Mouse (Mus musculus) CH12.LX (cell line): ENCODE data around the gene Dnttip2. TPM values are rescaled to one million over a fixed set of nuclear protein-coding genes. Genes with fewer than 3 reads are reported as not detected.

Experiments used
- DNase-seq: peaks from one replicate; pipeline ENCODE4 v3.0.0-alpha.2; 2013; ENCODE audit errors: extremely low read depth
- H3K27ac ChIP-seq: 2 replicates; pipeline ENCODE4 v1.5.1; 2012; ENCODE audit warnings: low read depth, mild to moderate bottlenecking, control low read depth, moderate library complexity; ENCODE audit not compliant: insufficient read depth
- H3K27me3 ChIP-seq: replicated peaks from 2 replicates; pipeline ENCODE3; 2012; ENCODE audit warnings: inconsistent platforms
- H3K36me3 ChIP-seq, 2 experiments: replicated peaks in 1 of 2; 2 replicates each; pipeline versions ENCODE3 to v1.6.1; 2012; ENCODE audit warnings: inconsistent platforms in 1 of 2, low read length in 1 of 2, mild to moderate bottlenecking in 1 of 2, mixed read lengths in 1 of 2, moderate library complexity in 1 of 2; ENCODE audit not compliant: control insufficient read depth in 1 of 2, insufficient read depth in 1 of 2
- H3K4me1 ChIP-seq, 2 experiments: 2 replicates each; pipeline ENCODE4 v1.6.1; 2012; ENCODE audit warnings: inconsistent platforms in 1 of 2, moderate library complexity in 1 of 2; ENCODE audit not compliant: insufficient read depth in 2 of 2, control insufficient read depth in 1 of 2
- H3K4me2 ChIP-seq: 2 replicates; pipeline ENCODE4 v1.6.1; 2012; ENCODE audit warnings: low read depth, mild to moderate bottlenecking, control low read depth; ENCODE audit not compliant: poor library complexity, insufficient read depth, severe bottlenecking
- H3K4me3 ChIP-seq, 3 experiments: fragments of 150-350 bp in 1 of 3; sonication (generic) in 1 of 3; replicated peaks in 1 of 3; 2 replicates each; pipeline versions ENCODE3 to v1.5.1; 2011 to 2012; ENCODE audit warnings: low read depth in 2 of 3, low read length in 2 of 3, mild to moderate bottlenecking in 2 of 3, moderate library complexity in 2 of 3, control low read depth in 1 of 3, improper control_type of control experiment in 1 of 3, inconsistent platforms in 1 of 3, mixed read lengths in 1 of 3; ENCODE audit not compliant: poor library complexity in 1 of 3
- H3K79me2 ChIP-seq: replicated peaks from 2 replicates; pipeline ENCODE4 v1.6.1; 2012; ENCODE audit warnings: mild to moderate bottlenecking, moderate library complexity; ENCODE audit not compliant: control insufficient read depth, poor library complexity, insufficient read depth, severe bottlenecking; ENCODE audit errors: extremely low read depth
- H3K9ac ChIP-seq: 2 replicates; pipeline ENCODE4 v1.6.1; 2012; ENCODE audit warnings: low read depth, mild to moderate bottlenecking, control low read depth, moderate library complexity; ENCODE audit not compliant: insufficient read depth
- H3K9me3 ChIP-seq: replicated peaks from 2 replicates; pipeline ENCODE3; 2012; ENCODE audit warnings: low read length, inconsistent platforms, mixed read lengths
- BHLHE40 ChIP-seq: IDR thresholded peaks from 2 replicates; pipeline ENCODE4 v1.6.1; 2011; ENCODE audit warnings: mild to moderate bottlenecking, low read depth, low read length, improper control_type of control experiment
- CHD1 ChIP-seq: IDR thresholded peaks from 2 replicates; pipeline ENCODE4 v1.6.1; 2012; ENCODE audit warnings: low read depth, low read length, improper control_type of control experiment, inconsistent platforms
- CHD2 ChIP-seq: IDR thresholded peaks from 2 replicates; pipeline ENCODE4 v1.6.1; 2011; ENCODE audit warnings: low read length, improper control_type of control experiment
- E2F4 ChIP-seq: IDR thresholded peaks from 2 replicates; pipeline ENCODE4 v1.6.1; 2011; ENCODE audit warnings: low read depth, low read length, improper control_type of control experiment; ENCODE audit not compliant: insufficient replicate concordance
- ELF1 ChIP-seq: IDR thresholded peaks from 2 replicates; pipeline ENCODE4 v1.6.1; 2014; ENCODE audit warnings: low read depth, mild to moderate bottlenecking, inconsistent platforms, low read length, improper control_type of control experiment
- EP300 ChIP-seq: IDR thresholded peaks from 2 replicates; pipeline ENCODE4 v1.6.1; 2011; ENCODE audit warnings: low read length, improper control_type of control experiment
- ETS1 ChIP-seq: conservative IDR thresholded peaks from 2 replicates; pipeline ENCODE4 v1.6.1; 2012; ENCODE audit warnings: low read depth, mild to moderate bottlenecking, inconsistent platforms, low read length, improper control_type of control experiment, moderate library complexity
- GABPA ChIP-seq: IDR thresholded peaks from 2 replicates; pipeline ENCODE4 v1.6.1; 2012; ENCODE audit warnings: low read depth, low read length, improper control_type of control experiment, inconsistent platforms; ENCODE audit not compliant: insufficient replicate concordance
- IRF4 ChIP-seq: IDR thresholded peaks from 2 replicates; pipeline ENCODE4 v1.6.1; 2014; ENCODE audit warnings: low read depth, mild to moderate bottlenecking, inconsistent platforms, low read length, improper control_type of control experiment
- JUN ChIP-seq: IDR thresholded peaks from 2 replicates; pipeline ENCODE4 v1.6.1; 2011; ENCODE audit warnings: low read depth, mild to moderate bottlenecking, low read length, improper control_type of control experiment, moderate library complexity; ENCODE audit not compliant: insufficient read depth
- JUND ChIP-seq: conservative IDR thresholded peaks from 2 replicates; pipeline ENCODE4 v1.6.1; 2011; ENCODE audit warnings: low read depth, low read length, improper control_type of control experiment
- MAFK ChIP-seq: IDR thresholded peaks from 2 replicates; pipeline ENCODE4 v1.6.1; 2011; ENCODE audit warnings: low read length, improper control_type of control experiment; ENCODE audit not compliant: insufficient replicate concordance
- MAX ChIP-seq: IDR thresholded peaks from 2 replicates; pipeline ENCODE4 v1.6.1; 2011; ENCODE audit warnings: low read length, improper control_type of control experiment
- MEF2A ChIP-seq: IDR thresholded peaks from 2 replicates; pipeline ENCODE4 v1.6.1; 2014; ENCODE audit warnings: low read depth, mild to moderate bottlenecking, inconsistent platforms, low read length, improper control_type of control experiment, borderline replicate concordance
- MYC ChIP-seq: IDR thresholded peaks from 2 replicates; pipeline ENCODE4 v1.6.1; 2011; ENCODE audit warnings: low read depth, mild to moderate bottlenecking, improper control_type of control experiment, low read length
- NRF1 ChIP-seq: IDR thresholded peaks from 2 replicates; pipeline ENCODE4 v1.6.1; 2014; ENCODE audit warnings: low read depth, mild to moderate bottlenecking, inconsistent platforms, low read length, improper control_type of control experiment, moderate library complexity
- PAX5 ChIP-seq: IDR thresholded peaks from 2 replicates; pipeline ENCODE4 v1.6.1; 2012; ENCODE audit warnings: low read length, inconsistent platforms, mixed read lengths
- POLR2A ChIP-seq: IDR thresholded peaks from 2 replicates; pipeline ENCODE4 v1.6.1; 2011; ENCODE audit warnings: low read depth, mild to moderate bottlenecking, improper control_type of control experiment, low read length
- RAD21 ChIP-seq: IDR thresholded peaks from 2 replicates; pipeline ENCODE4 v1.6.1; 2011; ENCODE audit warnings: low read depth, mild to moderate bottlenecking, low read length, improper control_type of control experiment, moderate library complexity
- RCOR1 ChIP-seq: conservative IDR thresholded peaks from 2 replicates; pipeline ENCODE4 v1.6.1; 2012; ENCODE audit warnings: low read depth, mild to moderate bottlenecking, inconsistent platforms, low read length, improper control_type of control experiment
- SIN3A ChIP-seq: IDR thresholded peaks from 2 replicates; pipeline ENCODE4 v1.6.1; 2012; ENCODE audit warnings: low read length, improper control_type of control experiment, inconsistent platforms
- SMC3 ChIP-seq: IDR thresholded peaks from 2 replicates; pipeline ENCODE4 v1.6.1; 2011; ENCODE audit warnings: low read depth, low read length, improper control_type of control experiment
- TBP ChIP-seq: conservative IDR thresholded peaks from 2 replicates; pipeline ENCODE4 v1.6.1; 2011; ENCODE audit warnings: low read depth, low read length, improper control_type of control experiment
- USF1 ChIP-seq: IDR thresholded peaks from 2 replicates; pipeline ENCODE4 v1.6.1; 2014; ENCODE audit warnings: low read depth, mild to moderate bottlenecking, inconsistent platforms, low read length, improper control_type of control experiment
- USF2 ChIP-seq: conservative IDR thresholded peaks from 2 replicates; pipeline ENCODE4 v1.6.1; 2011; ENCODE audit warnings: low read depth, low read length, improper control_type of control experiment
- ZMIZ1 ChIP-seq: IDR thresholded peaks from 2 replicates; pipeline ENCODE4 v1.6.1; 2012; ENCODE audit warnings: low read depth, mild to moderate bottlenecking, inconsistent platforms, low read length, improper control_type of control experiment
- ZNF384 ChIP-seq: IDR thresholded peaks from 2 replicates; pipeline ENCODE4 v1.6.1; 2012; ENCODE audit warnings: low read depth, low read length, improper control_type of control experiment, inconsistent platforms
- dilution Hi-C: fragments of 300-500 bp; cut with MboI; formaldehyde crosslinking; loops from 2 replicates; pipeline ENCODE4 v1.14.3; 2020; ENCODE audit warnings: low sequenced_read_pairs; ENCODE audit not compliant: extremely low pct_unique_long_range_greater_than_20kb, extremely low pct_ligation_motif_present
- in situ Hi-C: fragments of 300-500 bp; cut with MboI; formaldehyde crosslinking; loops from 3 replicates; pipeline ENCODE4 v1.14.3; 2019; ENCODE audit warnings: low sequenced_read_pairs, low pct_ligation_motif_present, low pct_unique_long_range_greater_than_20kb, mixed read lengths
- polyA plus RNA-seq: library from polyadenylated mRNA; unstranded; fragments of >175 nt; gene quantifications from 2 replicates; pipeline ENCODE4 v1.2.1, GENCODE M21; 2012; ENCODE audit warnings: low read depth; ENCODE audit not compliant: insufficient read length
- total RNA-seq, 2 experiments: library from RNA; depleted of rRNA; stranded (reverse); fragments of 300-350 nt in 1 of 2; fragments of >200 nt in 1 of 2; gene quantifications; 2 replicates each; pipeline ENCODE4 v1.2.3; 2012 to 2014

The Dnttip2 gene
- total and polyA plus RNA-seq, 3 experiments: 41.9 to 141 (median 65.2) TPM

DNA sequence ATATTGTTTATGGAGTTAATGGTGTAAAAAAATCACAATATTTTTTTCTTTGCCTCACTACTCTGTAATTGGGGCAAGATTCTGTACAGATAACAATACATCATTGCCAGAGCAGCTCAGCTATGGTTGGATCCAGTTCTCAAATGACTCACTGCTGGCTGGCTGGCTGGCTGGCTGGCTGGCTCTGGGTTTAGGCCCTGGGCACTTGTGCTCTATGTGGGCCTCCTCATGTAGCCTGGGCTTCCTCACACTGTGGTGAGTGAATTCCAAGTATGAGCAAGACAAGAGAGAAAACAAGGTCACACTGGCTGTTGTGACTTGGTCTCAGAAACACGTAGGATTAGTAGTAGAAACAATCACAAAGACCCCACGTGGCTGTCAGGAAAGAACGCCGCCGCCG is 43.2 kb downstream of the Dnttip2 start:
- H3K4me1 ChIP-seq: peaks cover 0 to 24% of the 10 kb centered on the region in 2 experiments; a peak in 2 of 4 replicates
- H3K4me3 ChIP-seq: no peak overlapping the region
- H3K9me3 ChIP-seq: no peaks in the 10 kb centered on the region
- H3K9ac ChIP-seq: no peak overlapping the region
- H3K36me3 ChIP-seq: no peaks in the 10 kb centered on the region
- no peak overlapping the region for H3K4me2 ChIP-seq
- H3K27ac ChIP-seq: no peak overlapping the region
- in situ Hi-C loops (loop anchor here (5.0 kb wide), 1 partner anchor 145 kb away; no protein-coding TSS in a partner anchor), dilution Hi-C loops (no loop called here)
- no peaks in the 10 kb centered on the region for H3K79me2 ChIP-seq
- H3K27me3 ChIP-seq: no peaks in the 10 kb centered on the region
- DNase-seq: no peak
- TF ChIP-seq PAX5: no peak
- TF ChIP-seq RAD21: no peak
- TF ChIP-seq IRF4: no peak
- TF ChIP-seq SMC3: no peak
- no peak for TF ChIP-seq POLR2A
- no peak for TF ChIP-seq ZNF384
- TF ChIP-seq MAX: no peak
- TF ChIP-seq, all 38 proteins: peak for 0

- dilution Hi-C loops (no loop called here), in situ Hi-C loops (no loop called here)
- H3K4me1 ChIP-seq: peaks cover 5 to 22% of the 10 kb centered on the region in 2 experiments
- TF ChIP-seq MYC (no peak), TBP (no peak), JUND (no peak), ZMIZ1 (no peak), BHLHE40 (no peak), ZNF384 (no peak), IRF4 (no peak), MAFK (no peak), POLR2A (no peak), CHD1 (no peak), ETS1 (no peak), USF2 (no peak), MAX (no peak), RAD21 (no peak)
- no peaks in the 10 kb centered on the region for H3K79me2 ChIP-seq
- H3K9ac ChIP-seq: no peak overlapping the region
- no peak overlapping the region for H3K27ac ChIP-seq
- DNase-seq: no peak
- no peaks in the 10 kb centered on the region for H3K27me3 ChIP-seq
- H3K9me3 ChIP-seq: no peaks in the 10 kb centered on the region
- no peak overlapping the region for H3K4me2 ChIP-seq
- no peak overlapping the region for H3K4me3 ChIP-seq
- H3K36me3 ChIP-seq: no peaks in the 10 kb centered on the region
Measured at GRCm38 (mm10) chr3:122322226-122322625, 48.0 kb downstream of the Dnttip2 start.

GRCm38 (mm10) chr3:122323841-122324240 is 49.7 kb downstream of the Dnttip2 start:
- in situ Hi-C loops: no loop called here
- TF ChIP-seq CHD2 (no peak), JUN (no peak), MAX (no peak), NRF1 (no peak), ELF1 (no peak), PAX5 (no peak), BHLHE40 (no peak), CHD1 (no peak), USF1 (no peak; the same call in 1 of the 2 replicates), GABPA (no peak), SIN3A (no peak), RCOR1 (no peak), E2F4 (no peak), MYC (no peak), MEF2A (no peak), EP300 (no peak), JUND (no peak), MAFK (no peak)

More at GRCm38 (mm10) chr3:122323841-122324240, 49.7 kb downstream of the Dnttip2 start:
- H3K79me2 ChIP-seq: no peaks in the 10 kb centered on the region
- no peak overlapping the region for H3K4me2 ChIP-seq
- dilution Hi-C loops: no loop called here
- peaks cover 5 to 22% of the 10 kb centered on the region in 2 experiments for H3K4me1 ChIP-seq
- H3K27ac ChIP-seq: no peak overlapping the region
- no peaks in the 10 kb centered on the region for H3K9me3 ChIP-seq
- H3K27me3 ChIP-seq: no peaks in the 10 kb centered on the region
- no peak for DNase-seq
- no peak overlapping the region for H3K4me3 ChIP-seq
- no peaks in the 10 kb centered on the region for H3K36me3 ChIP-seq
- no peak overlapping the region for H3K9ac ChIP-seq
